Mouse (Mus musculus): ENCODE data around the gene 2410131K14Rik.

GRCm38 (mm10) chr5:118214012-118214411, 31.0 kb upstream of the 2410131K14Rik start:
- TF ChIP-seq MYOD1 (IDR thresholded peaks at IDR 0.05; ENCODE audit: control insufficient read depth, insufficient read length, low read depth): no peak
- TF ChIP-seq USF1 (IDR thresholded peaks at IDR 0.05; ENCODE audit: low read depth): no peak
- TF ChIP-seq CTCF (IDR thresholded peaks at IDR 0.05; ENCODE audit: control insufficient read depth, insufficient read depth, insufficient read length): no peak
- TF ChIP-seq MYOG (IDR thresholded peaks at IDR 0.05; ENCODE audit: control insufficient read depth, extremely low read depth, insufficient read length): no peak
- TF ChIP-seq FOSL1 (IDR thresholded peaks at IDR 0.05; ENCODE audit: insufficient read depth, low read length, poor library complexity, severe bottlenecking): no peak
- TF ChIP-seq MAX (IDR thresholded peaks at IDR 0.05): no peak

Measured in C2C12 (cell line).